Mouse (Mus musculus): ENCODE data around the gene Chrnd. TPM values are rescaled to one million over a fixed set of nuclear protein-coding genes. Genes with fewer than 3 reads are reported as not detected.

Gene Chrnd
- polyA plus RNA-seq, 1 experiment from 2014 or later = not detected

GRCm38 (mm10) chr1:87153776-87154500 lies 36.5 kb upstream of the Chrnd start:
- Histone ChIP-seq H3K9me3 (ENCODE audit: low read length) (no peaks in the 10 kb centered on the region), H3K4me3 (ENCODE audit: low read depth, low read length) (peak overlapping the region; percentile 28; the same call in 1 of the 2 replicates), H3K4me1 (ENCODE audit: insufficient read depth, low read depth, low read length) (no peaks in the 10 kb centered on the region), H3K4me2 (replicated peaks; ENCODE audit: low read depth, low read length) (peak overlapping the region; percentile 45), H3K27ac (ENCODE audit: low read length) (no peak overlapping the region), H3K27me3 (replicated peaks; ENCODE audit: insufficient read depth, low read length) (peaks cover 71% of the 10 kb centered on the region), H3K36me3 (ENCODE audit: insufficient read depth, low read length) (no peaks in the 10 kb centered on the region), H3K9ac (replicated peaks; ENCODE audit: low read depth) (no peak overlapping the region)
- TF ChIP-seq CTCF (IDR thresholded peaks at IDR 0.05) = no peak
- no peak for TF ChIP-seq EP300 (IDR thresholded peaks at IDR 0.05)
- no peak for ATAC-seq
- WGBS = under 1% methylated on average over 52 of the region's 72 CpGs
- DNase-seq (ENCODE audit: low spot score) = no peak

- no peaks in the 10 kb centered on the region for H3K4me1 ChIP-seq (ENCODE audit: insufficient read depth, low read depth, low read length)
- 3% methylated on average over 58 of the region's 58 CpGs for WGBS
- no peak for DNase-seq (ENCODE audit: low spot score)
- H3K4me2 ChIP-seq (replicated peaks; ENCODE audit: low read depth, low read length) = peak overlapping the region; percentile 45
- H3K9me3 ChIP-seq (ENCODE audit: low read length) = no peaks in the 10 kb centered on the region
- H3K27me3 ChIP-seq (replicated peaks; ENCODE audit: insufficient read depth, low read length) = peaks cover 71% of the 10 kb centered on the region
- peak overlapping the region; percentile 28; the same call in 1 of the 2 replicates for H3K4me3 ChIP-seq (ENCODE audit: low read depth, low read length)
- ATAC-seq = no peak
- H3K27ac ChIP-seq (ENCODE audit: low read length) = no peak overlapping the region
- TF ChIP-seq CTCF (IDR thresholded peaks at IDR 0.05) (no peak), EP300 (IDR thresholded peaks at IDR 0.05) (no peak)
- H3K9ac ChIP-seq (replicated peaks; ENCODE audit: low read depth) = no peak overlapping the region
- H3K36me3 ChIP-seq (ENCODE audit: insufficient read depth, low read length) = no peaks in the 10 kb centered on the region
These were observed 35.8 kb upstream of the Chrnd start for GRCm38 (mm10) chr1:87154501-87155120.

- under 1% methylated on average over 32 of the region's 56 CpGs for WGBS
- H3K4me1 ChIP-seq (ENCODE audit: insufficient read depth, low read depth, low read length) = no peaks in the 10 kb centered on the region
- DNase-seq (ENCODE audit: low spot score) (no peak), ATAC-seq (no peak)
- peaks cover 71% of the 10 kb centered on the region for H3K27me3 ChIP-seq (replicated peaks; ENCODE audit: insufficient read depth, low read length)
- peak overlapping the region; percentile 8; the same call in 1 of the 2 replicates for H3K4me3 ChIP-seq (ENCODE audit: low read depth, low read length)
- H3K9ac ChIP-seq (replicated peaks; ENCODE audit: low read depth) = no peak overlapping the region
- H3K4me2 ChIP-seq (replicated peaks; ENCODE audit: low read depth, low read length) = peak overlapping the region; percentile 42
- H3K27ac ChIP-seq (ENCODE audit: low read length) = no peak overlapping the region
- TF ChIP-seq EP300 (IDR thresholded peaks at IDR 0.05) (no peak), CTCF (IDR thresholded peaks at IDR 0.05) (no peak)
- no peaks in the 10 kb centered on the region for H3K9me3 ChIP-seq (ENCODE audit: low read length)
- H3K36me3 ChIP-seq (ENCODE audit: insufficient read depth, low read length) = no peaks in the 10 kb centered on the region
These were observed 34.7 kb upstream of the Chrnd start for GRCm38 (mm10) chr1:87155531-87156198.

GRCm38 (mm10) chr1:87156199-87156587 lies 34.2 kb upstream of the Chrnd start, which contains the start of gene Ecel1:
Ecel1 (minus strand) TSS chr1:87156521.
- no peaks in the 10 kb centered on the region for H3K36me3 ChIP-seq (ENCODE audit: insufficient read depth, low read length)
- ATAC-seq = no peak

GRCm38 (mm10) chr1:87159396-87159795 lies 31.0 kb upstream of the Chrnd start:
- TF ChIP-seq CTCF (IDR thresholded peaks at IDR 0.05) = no peak
- WGBS = 69% methylated on average over 3 of the region's 3 CpGs
- H3K4me3 ChIP-seq (ENCODE audit: low read depth, low read length) = no peak overlapping the region
- no peak overlapping the region for H3K9ac ChIP-seq (replicated peaks; ENCODE audit: low read depth)
- no peaks in the 10 kb centered on the region for H3K36me3 ChIP-seq (ENCODE audit: insufficient read depth, low read length)
- no peaks in the 10 kb centered on the region for H3K4me1 ChIP-seq (ENCODE audit: insufficient read depth, low read depth, low read length)
- H3K4me2 ChIP-seq (replicated peaks; ENCODE audit: low read depth, low read length) = no peak overlapping the region
- H3K9me3 ChIP-seq (ENCODE audit: low read length) = no peaks in the 10 kb centered on the region
- DNase-seq (ENCODE audit: low spot score) (no peak), ATAC-seq (no peak)
- H3K27me3 ChIP-seq (replicated peaks; ENCODE audit: insufficient read depth, low read length) = peaks cover 41% of the 10 kb centered on the region
- no peak overlapping the region for H3K27ac ChIP-seq (ENCODE audit: low read length)

More at GRCm38 (mm10) chr1:87156199-87156587, 34.2 kb upstream of the Chrnd start, which contains the start of gene Ecel1:
- no peak for DNase-seq (ENCODE audit: low spot score)
- WGBS = 0% methylated on average over 11 of the region's 12 CpGs
- Histone ChIP-seq H3K27ac (ENCODE audit: low read length) (no peak within 1 kb of the TSS), H3K9me3 (ENCODE audit: low read length) (no peaks in the 10 kb centered on the region), H3K4me1 (ENCODE audit: insufficient read depth, low read depth, low read length) (no peaks in the 10 kb centered on the region), H3K4me2 (replicated peaks; ENCODE audit: low read depth, low read length) (peak within 1 kb of the TSS; percentile 42), H3K4me3 (ENCODE audit: low read depth, low read length) (peak within 1 kb of the TSS; percentile 8; the same call in 1 of the 2 replicates), H3K9ac (replicated peaks; ENCODE audit: low read depth) (no peak within 1 kb of the TSS), H3K27me3 (replicated peaks; ENCODE audit: insufficient read depth, low read length) (peaks cover 70% of the 10 kb centered on the region)
- TF ChIP-seq EP300 (IDR thresholded peaks at IDR 0.05) (no peak), CTCF (IDR thresholded peaks at IDR 0.05) (no peak)

GRCm38 (mm10) chr1:87164164-87164795 lies 26.1 kb upstream of the Chrnd start:
- H3K4me2 ChIP-seq (replicated peaks; ENCODE audit: low read depth, low read length) = no peak overlapping the region
- no peak overlapping the region for H3K4me3 ChIP-seq (ENCODE audit: low read depth, low read length)
- no peaks in the 10 kb centered on the region for H3K27me3 ChIP-seq (replicated peaks; ENCODE audit: insufficient read depth, low read length)

More at GRCm38 (mm10) chr1:87164164-87164795, 26.1 kb upstream of the Chrnd start:
- ATAC-seq (no peak), DNase-seq (ENCODE audit: low spot score) (no peak)
- Histone ChIP-seq H3K9ac (replicated peaks; ENCODE audit: low read depth) (no peak overlapping the region), H3K27ac (ENCODE audit: low read length) (no peak overlapping the region), H3K4me1 (ENCODE audit: insufficient read depth, low read depth, low read length) (no peaks in the 10 kb centered on the region), H3K9me3 (ENCODE audit: low read length) (no peaks in the 10 kb centered on the region), H3K36me3 (ENCODE audit: insufficient read depth, low read length) (no peaks in the 10 kb centered on the region)
- 28% methylated on average over 10 of the region's 11 CpGs for WGBS
- TF ChIP-seq CTCF (IDR thresholded peaks at IDR 0.05) = no peak
- no peak for TF ChIP-seq EP300 (IDR thresholded peaks at IDR 0.05)
